Mouse (Mus musculus): ENCODE results near the gene Wfikkn1. TPM values are rescaled to one million over a fixed set of nuclear protein-coding genes. Genes with fewer than 3 reads are reported as not detected.
A peak's percentile ranks its signal among the peaks of the same experiment; 100 is the strongest.

Gene Wfikkn1
- 1 to 10 TPM; 1.3 to 2.5 TPM for total RNA-seq (2021)

GRCm38 (mm10) chr17:25880196-25880910 lies at the start of gene Wfikkn1:
TSS of gene Wfikkn1 (minus strand) at chr17:25880858.
- intact Hi-C loops (cut with DNase I), result no loop called here

GRCm38 (mm10) chr17:25925348-25925747 lies 44.7 kb upstream of the Wfikkn1 start:
- peak in 1 of 2 experiments; percentile 44 for DNase-seq (ENCODE audit: low spot score in 2 of 2)
- intact Hi-C loops (cut with DNase I), result no loop called here

More at GRCm38 (mm10) chr17:25880196-25880910, at the start of gene Wfikkn1:
- DNase-seq (ENCODE audit: low spot score in 2 of 2), result no peak

GRCm38 (mm10) chr17:25922120-25922519 lies 41.5 kb upstream of the Wfikkn1 start:
- DNase-seq (ENCODE audit: low spot score in 2 of 2), result no peak
- intact Hi-C loops (cut with DNase I), result no loop called here

- intact Hi-C loops (cut with DNase I), result loop anchor here (2.0 kb wide), 1 partner anchor 65 kb away; the partner anchor contains the start of gene Capn15
Observed at GRCm38 (mm10) chr17:25919786-25920642, 39.4 kb upstream of the Wfikkn1 start.

DNA sequence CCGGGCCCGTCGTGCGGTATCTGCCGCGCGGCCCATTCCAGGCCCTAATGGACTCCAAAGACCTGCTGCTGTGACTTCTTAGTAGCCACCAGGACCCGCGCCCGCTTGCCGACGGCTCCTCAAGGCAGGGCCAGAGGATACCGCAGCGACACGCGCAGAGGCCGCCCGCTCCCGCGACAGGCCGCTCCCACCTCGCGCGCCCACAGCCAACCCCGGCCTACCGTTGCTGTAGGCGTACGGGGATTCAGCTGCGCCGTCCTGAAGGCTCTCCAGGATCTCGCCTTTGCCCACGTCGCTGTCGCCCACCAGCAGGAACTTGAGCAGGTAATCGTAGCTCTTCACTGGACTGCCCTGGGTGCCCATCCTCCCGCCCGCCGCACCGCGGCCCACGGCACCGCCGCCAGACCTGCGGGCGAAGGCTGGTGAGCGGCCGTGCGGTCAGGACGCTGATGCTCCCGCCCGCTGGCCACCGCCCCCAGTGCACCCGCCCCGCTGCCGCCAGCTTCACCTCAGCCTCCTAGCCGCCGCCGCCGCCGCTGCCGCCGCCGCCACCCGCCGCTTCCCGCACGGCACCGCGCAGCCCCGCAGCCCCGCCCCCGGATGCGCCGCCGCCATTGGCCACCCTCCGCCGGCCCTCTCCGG lies 38.6 kb upstream of the Wfikkn1 start, which contains the start of gene Rab40c:
Gene Rab40c, minus strand, starts transcription at position 584 of the 642 bp plus-strand sequence.
- intact Hi-C loops (cut with DNase I), result loop anchor here (2.0 kb wide), 1 partner anchor 66 kb away; the partner anchor contains the start of gene Capn15
- peak in 1 of 2 experiments; percentile 53 for DNase-seq (ENCODE audit: low spot score in 2 of 2)

More at GRCm38 (mm10) chr17:25919786-25920642, 39.4 kb upstream of the Wfikkn1 start:
- DNase-seq (ENCODE audit: low spot score in 2 of 2), result peak; percentile 100

GRCm38 (mm10) chr17:25918037-25918750 lies 37.5 kb upstream of the Wfikkn1 start:
- no peak for DNase-seq (ENCODE audit: low spot score in 2 of 2)
- intact Hi-C loops (cut with DNase I), result loop anchor here (2.0 kb wide), 1 partner anchor 67 kb away; the partner anchor contains the start of gene Capn15

DNA sequence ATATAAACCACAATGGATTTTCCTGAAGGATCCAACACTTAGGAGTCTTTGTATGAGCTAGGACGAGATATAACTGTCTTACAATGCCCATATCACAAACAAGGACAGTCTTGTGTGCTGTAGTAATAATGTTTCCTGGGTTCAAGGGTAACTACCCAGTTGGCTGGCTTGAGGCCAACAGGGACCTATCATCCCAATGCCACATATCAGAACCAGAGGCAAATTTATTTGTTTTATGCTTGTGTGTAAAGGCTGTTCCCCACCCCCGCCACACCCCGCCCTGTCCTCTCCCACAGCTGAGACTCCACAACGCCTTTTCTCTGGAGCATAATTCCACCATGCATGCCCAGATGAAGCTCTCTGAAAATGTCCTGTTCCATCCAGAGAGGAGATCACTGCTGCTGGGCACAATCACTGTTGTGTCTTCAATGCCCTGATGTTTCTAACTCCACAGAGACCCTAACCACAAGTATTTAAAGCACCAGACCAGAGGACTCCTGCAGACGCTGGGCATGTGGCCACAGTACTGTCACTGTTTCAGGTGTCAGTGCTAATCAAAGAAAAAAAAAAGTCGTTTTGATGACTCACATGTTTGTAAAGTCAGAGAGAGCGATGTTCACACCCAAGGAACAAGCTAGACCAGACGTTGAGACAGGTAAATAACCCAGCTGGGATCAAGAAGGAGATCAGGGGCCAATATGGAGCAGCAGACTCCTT lies 36.4 kb upstream of the Wfikkn1 start:
- DNase-seq (ENCODE audit: low spot score in 2 of 2), result no peak
- intact Hi-C loops (cut with DNase I), result no loop called here

GRCm38 (mm10) chr17:25914295-25914694 lies 33.6 kb upstream of the Wfikkn1 start:
- intact Hi-C loops (cut with DNase I), result no loop called here
- no peak for DNase-seq (ENCODE audit: low spot score in 2 of 2)

DNA sequence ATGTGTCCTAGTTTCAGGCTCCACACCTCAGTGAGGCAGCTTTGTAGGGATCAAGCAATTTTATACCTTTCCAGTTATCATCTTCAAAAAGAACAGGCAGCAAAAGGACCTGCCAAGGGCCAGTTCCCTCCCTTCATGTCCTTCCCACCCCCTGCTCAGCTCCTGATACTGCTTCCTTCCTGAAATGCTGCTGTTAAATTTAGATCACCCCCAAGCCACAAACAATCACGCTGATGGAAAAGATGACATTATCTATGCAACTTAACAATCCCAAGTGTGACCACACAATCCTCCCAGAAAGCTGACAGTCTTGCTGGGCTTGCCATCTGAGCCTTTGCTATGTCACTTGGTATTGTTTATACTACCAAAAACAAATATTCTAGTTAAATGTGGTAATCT lies 33.2 kb upstream of the Wfikkn1 start:
- intact Hi-C loops (cut with DNase I), result no loop called here
- DNase-seq (ENCODE audit: low spot score in 2 of 2), result no peak

GRCm38 (mm10) chr17:25913186-25913876 lies 32.7 kb upstream of the Wfikkn1 start:
- peak; percentile 59 to 91 for DNase-seq (ENCODE audit: low spot score in 2 of 2)
- intact Hi-C loops (cut with DNase I), result no loop called here

DNA sequence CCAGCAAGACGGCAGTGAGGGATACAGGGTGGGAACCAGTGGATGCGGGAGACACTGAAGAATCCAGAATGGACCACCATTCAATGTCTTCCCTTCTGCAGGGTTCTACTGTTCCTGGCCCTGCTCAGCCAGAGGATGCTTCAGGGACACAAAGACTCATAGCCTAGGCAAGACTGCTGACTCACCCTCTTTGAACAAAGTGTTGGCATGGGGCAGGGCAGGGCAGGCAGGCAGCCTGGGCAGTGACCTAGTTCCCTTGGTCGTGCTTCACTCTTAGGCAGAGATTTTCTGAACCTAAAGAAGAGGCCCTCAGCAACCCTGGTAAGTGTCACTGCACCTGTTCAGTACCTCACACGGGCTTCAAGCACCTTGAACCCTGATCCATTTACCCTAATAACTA lies 31.2 kb upstream of the Wfikkn1 start:
- DNase-seq (ENCODE audit: low spot score in 2 of 2), result peak in 1 of 2 experiments; percentile 26
- intact Hi-C loops (cut with DNase I), result no loop called here

GRCm38 (mm10) chr17:25907640-25908039 lies 27.0 kb upstream of the Wfikkn1 start:
- intact Hi-C loops (cut with DNase I), result no loop called here
- peak in 1 of 2 experiments; percentile 55 for DNase-seq (ENCODE audit: low spot score in 2 of 2)

- intact Hi-C loops (cut with DNase I), result no loop called here
- DNase-seq (ENCODE audit: low spot score in 2 of 2), result no peak
Observed at GRCm38 (mm10) chr17:25903061-25903460, 22.4 kb upstream of the Wfikkn1 start.

DNA sequence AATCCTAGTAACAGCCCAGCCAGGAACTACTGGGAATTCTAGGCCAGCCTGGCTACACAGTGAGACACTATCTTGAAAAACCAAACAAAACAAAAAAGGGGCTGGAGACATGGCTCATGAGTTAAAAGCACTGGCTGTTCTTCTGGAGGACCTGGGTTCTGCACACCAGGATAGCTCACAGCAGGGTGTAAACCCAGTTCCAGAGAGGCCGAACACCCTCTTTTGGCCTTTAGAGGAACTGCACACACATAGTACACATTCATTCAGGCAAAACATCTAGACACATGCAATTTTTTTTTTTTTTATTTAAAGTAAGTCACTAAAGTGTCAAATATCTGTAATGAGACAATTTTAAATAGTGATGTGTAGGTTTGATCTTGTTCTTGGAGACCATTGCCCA lies 19.5 kb upstream of the Wfikkn1 start:
- intact Hi-C loops (cut with DNase I), result no loop called here
- DNase-seq (ENCODE audit: low spot score in 2 of 2), result no peak

DNA sequence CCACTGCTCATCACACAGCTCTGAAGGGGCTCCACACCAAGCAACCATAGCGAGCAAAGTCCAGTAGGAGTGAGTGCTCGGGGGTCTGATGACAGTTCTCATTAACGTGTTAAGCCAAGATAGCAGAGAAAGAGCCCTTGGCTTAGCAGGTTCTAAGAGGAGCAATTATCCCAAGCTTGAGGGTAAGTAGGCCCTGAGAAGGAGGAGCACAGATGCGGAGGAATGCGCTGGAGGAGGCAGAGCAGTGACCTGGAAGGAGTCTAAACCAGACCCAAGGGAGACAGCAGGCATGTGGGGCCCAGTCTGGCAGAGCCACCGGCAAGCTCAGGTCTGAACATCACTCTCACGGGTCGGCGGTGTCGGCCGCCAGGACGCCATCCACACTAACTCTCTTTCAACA lies 15.2 kb upstream of the Wfikkn1 start:
- intact Hi-C loops (cut with DNase I), result loop anchor here (10.0 kb wide), 1 partner anchor 199 kb away; the partner anchor contains the start of genes Decr2 and Nme4
- DNase-seq (ENCODE audit: low spot score in 2 of 2), result no peak

GRCm38 (mm10) chr17:25895415-25895814 lies 14.8 kb upstream of the Wfikkn1 start:
- intact Hi-C loops (cut with DNase I), result loop anchor here (10.0 kb wide), 1 partner anchor 199 kb away; the partner anchor contains the start of genes Decr2 and Nme4
- no peak for DNase-seq (ENCODE audit: low spot score in 2 of 2)

DNA sequence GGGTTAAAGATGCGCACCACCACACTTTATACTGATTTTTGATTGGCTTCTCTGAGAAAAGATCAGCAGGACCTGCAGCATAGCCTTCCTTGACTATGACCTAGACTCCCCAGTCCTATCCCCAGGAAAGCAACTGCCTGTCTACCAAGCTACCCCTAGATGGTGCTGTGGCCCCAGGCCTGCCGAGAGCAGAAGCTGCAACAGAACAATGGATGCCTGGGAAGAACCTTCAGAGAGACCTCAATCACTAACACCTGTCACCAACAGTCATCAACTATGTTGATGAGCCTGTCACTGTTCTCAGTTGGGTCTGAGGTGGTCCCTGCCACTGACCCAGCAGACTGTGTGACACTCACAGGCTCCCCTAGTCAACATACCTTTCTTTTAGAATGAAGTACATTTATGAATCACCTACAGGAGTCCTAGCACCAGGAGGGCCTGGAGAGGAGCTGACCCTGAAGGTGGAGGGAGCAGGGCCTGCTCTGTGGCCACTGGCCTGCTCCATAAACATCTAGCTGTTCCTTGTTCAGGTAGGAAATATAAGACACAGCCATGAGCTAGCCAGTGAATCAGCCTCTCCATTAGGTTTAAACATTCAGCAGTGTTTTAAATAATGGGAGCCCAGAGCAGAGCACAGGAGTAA lies 13.4 kb upstream of the Wfikkn1 start:
- peak; percentile 67 to 70 for DNase-seq (ENCODE audit: low spot score in 2 of 2)
- intact Hi-C loops (cut with DNase I), result loop anchor here (1.0 to 10.0 kb wide), 3 partner anchors 88 to 201 kb away; partner anchors contain the start of genes Decr2 and Nme4
